Mouse (Mus musculus): ENCODE measurements around the gene BC024978. TPM values are rescaled to one million over a fixed set of nuclear protein-coding genes. Genes with fewer than 3 reads are reported as not detected.

Gene BC024978
- total and polyA plus RNA-seq, 3 experiments = 11.3 to 14.2 (median 14.2) TPM

GRCm38 (mm10) chr7:27159882-27160281 is 35.7 kb upstream of the BC024978 start:
- Histone ChIP-seq H3K27me3 (ENCODE audit: control insufficient read depth, insufficient read depth, low read length) (no peaks in the 10 kb centered on the region), H3K27ac (peak overlapping the region; percentile 69), H3K36me3 (ENCODE audit: control insufficient read depth, insufficient read depth, low read length) (peaks cover 7% of the 10 kb centered on the region; the same call in 1 of the 2 replicates), H3K4me3 (no peak overlapping the region), H3K9ac (ENCODE audit: low read depth, low read length) (peak overlapping the region; percentile 15; the same call in 1 of the 2 replicates), H3K4me1 (ENCODE audit: control insufficient read depth, insufficient read depth, low read length) (peaks cover 32% of the 10 kb centered on the region), H3K79me2 (replicated peaks; ENCODE audit: control insufficient read depth, insufficient read depth, low read length) (0 out of 2 replicates have a peak, but pooled peaks cover 4% of the 10 kb centered on the region)
- DNase-seq = peak; percentile 85 to 89
- TF ChIP-seq POLR2A (IDR thresholded peaks at IDR 0.05; ENCODE audit: insufficient read depth, low read depth, low read length) (peak; percentile 63), EP300 (IDR thresholded peaks at IDR 0.05; ENCODE audit: insufficient read depth, low read depth, low read length) (peak; percentile 77; the same call in 1 of the 2 replicates), CTCF (IDR thresholded peaks at IDR 0.05) (peak; percentile 96)
- intact Hi-C loops (cut with DNase I) = loop anchor here (2.0 to 10.0 kb wide), 5 partner anchors 19 to 315 kb away; partner anchors contain the start of genes Itpkc, Rab4b and Sertad3
- 8% methylated on average over 8 of the region's 8 CpGs for WGBS

- WGBS = 61% methylated on average over 3 of the region's 3 CpGs
- TF ChIP-seq POLR2A (IDR thresholded peaks at IDR 0.05; ENCODE audit: insufficient read depth, low read depth, low read length) = no peak
- no peak for TF ChIP-seq EP300 (IDR thresholded peaks at IDR 0.05; ENCODE audit: insufficient read depth, low read depth, low read length)
- no peak for TF ChIP-seq CTCF (IDR thresholded peaks at IDR 0.05)
- H3K27me3 ChIP-seq (ENCODE audit: control insufficient read depth, insufficient read depth, low read length) = no peaks in the 10 kb centered on the region
- H3K27ac ChIP-seq = peak overlapping the region; percentile 69
- peaks cover 8% of the 10 kb centered on the region for H3K79me2 ChIP-seq (replicated peaks; ENCODE audit: control insufficient read depth, insufficient read depth, low read length)
- peaks cover 7% of the 10 kb centered on the region; the same call in 1 of the 2 replicates for H3K36me3 ChIP-seq (ENCODE audit: control insufficient read depth, insufficient read depth, low read length)
- H3K4me1 ChIP-seq (ENCODE audit: control insufficient read depth, insufficient read depth, low read length) = peaks cover 32% of the 10 kb centered on the region
- no peak overlapping the region for H3K9ac ChIP-seq (ENCODE audit: low read depth, low read length)
- intact Hi-C loops (cut with DNase I) = loop anchor here (2.0 to 10.0 kb wide), 3 partner anchors 18 to 314 kb away; partner anchors contain the start of genes Rab4b and Sertad3
- no peak for DNase-seq
- H3K4me3 ChIP-seq = no peak overlapping the region
Observed at GRCm38 (mm10) chr7:27160921-27161320, 34.7 kb upstream of the BC024978 start.

GRCm38 (mm10) chr7:27161744-27162143 is 33.8 kb upstream of the BC024978 start:
- H3K4me1 ChIP-seq (ENCODE audit: control insufficient read depth, insufficient read depth, low read length) = peaks cover 32% of the 10 kb centered on the region
- H3K79me2 ChIP-seq (replicated peaks; ENCODE audit: control insufficient read depth, insufficient read depth, low read length) = peaks cover 8% of the 10 kb centered on the region
- no peak for TF ChIP-seq CTCF (IDR thresholded peaks at IDR 0.05)
- no peak for TF ChIP-seq POLR2A (IDR thresholded peaks at IDR 0.05; ENCODE audit: insufficient read depth, low read depth, low read length)
- TF ChIP-seq EP300 (IDR thresholded peaks at IDR 0.05; ENCODE audit: insufficient read depth, low read depth, low read length) = 0 out of 2 replicates have a peak, but pooled peaks have one; percentile 16
- peak in 1 of 2 experiments; percentile 45 for DNase-seq
- H3K4me3 ChIP-seq = no peak overlapping the region
- H3K9ac ChIP-seq (ENCODE audit: low read depth, low read length) = no peak overlapping the region
- intact Hi-C loops (cut with DNase I) = loop anchor here (2.0 to 10.0 kb wide), 3 partner anchors 17 to 313 kb away; partner anchors contain the start of genes Rab4b and Sertad3
- H3K27me3 ChIP-seq (ENCODE audit: control insufficient read depth, insufficient read depth, low read length) = no peaks in the 10 kb centered on the region
- 53% methylated on average over 4 of the region's 4 CpGs for WGBS
- peaks cover 7% of the 10 kb centered on the region; the same call in 1 of the 2 replicates for H3K36me3 ChIP-seq (ENCODE audit: control insufficient read depth, insufficient read depth, low read length)
- H3K27ac ChIP-seq = peak overlapping the region; percentile 69; the same call in 1 of the 2 replicates

GRCm38 (mm10) chr7:27162780-27163449 is 32.7 kb upstream of the BC024978 start:
- Histone ChIP-seq H3K4me1 (ENCODE audit: control insufficient read depth, insufficient read depth, low read length) (peaks cover 37% of the 10 kb centered on the region), H3K36me3 (ENCODE audit: control insufficient read depth, insufficient read depth, low read length) (peaks cover 7% of the 10 kb centered on the region; the same call in 1 of the 2 replicates), H3K27ac (no peak overlapping the region; the same call in 1 of the 2 replicates), H3K27me3 (ENCODE audit: control insufficient read depth, insufficient read depth, low read length) (no peaks in the 10 kb centered on the region), H3K9ac (ENCODE audit: low read depth, low read length) (peak overlapping the region; percentile 4; the same call in 1 of the 2 replicates), H3K79me2 (replicated peaks; ENCODE audit: control insufficient read depth, insufficient read depth, low read length) (peaks cover 8% of the 10 kb centered on the region), H3K4me3 (no peak overlapping the region)
- TF ChIP-seq CTCF (IDR thresholded peaks at IDR 0.05) (no peak), POLR2A (IDR thresholded peaks at IDR 0.05; ENCODE audit: insufficient read depth, low read depth, low read length) (no peak), EP300 (IDR thresholded peaks at IDR 0.05; ENCODE audit: insufficient read depth, low read depth, low read length) (no peak)
- no peak for DNase-seq
- WGBS = 59% methylated on average over 5 of the region's 5 CpGs
- intact Hi-C loops (cut with DNase I) = loop anchor here (5.0 to 10.0 kb wide), 2 partner anchors 164 to 312 kb away; partner anchors contain the start of gene Sertad3

GRCm38 (mm10) chr7:27163450-27163805 is 32.2 kb upstream of the BC024978 start:
- H3K36me3 ChIP-seq (ENCODE audit: control insufficient read depth, insufficient read depth, low read length) = peaks cover 7% of the 10 kb centered on the region; the same call in 1 of the 2 replicates
- intact Hi-C loops (cut with DNase I) = loop anchor here (5.0 to 10.0 kb wide), 2 partner anchors 164 to 311 kb away; partner anchors contain the start of gene Sertad3
- TF ChIP-seq CTCF (IDR thresholded peaks at IDR 0.05) (no peak), POLR2A (IDR thresholded peaks at IDR 0.05; ENCODE audit: insufficient read depth, low read depth, low read length) (no peak), EP300 (IDR thresholded peaks at IDR 0.05; ENCODE audit: insufficient read depth, low read depth, low read length) (no peak)
- peaks cover 37% of the 10 kb centered on the region for H3K4me1 ChIP-seq (ENCODE audit: control insufficient read depth, insufficient read depth, low read length)
- no peak overlapping the region; the same call in 1 of the 2 replicates for H3K9ac ChIP-seq (ENCODE audit: low read depth, low read length)
- no peak overlapping the region; the same call in 1 of the 2 replicates for H3K4me3 ChIP-seq
- no peak for DNase-seq
- WGBS = 48% methylated on average over 5 of the region's 5 CpGs
- peak overlapping the region; percentile 15; the same call in 1 of the 2 replicates for H3K27ac ChIP-seq
- H3K27me3 ChIP-seq (ENCODE audit: control insufficient read depth, insufficient read depth, low read length) = no peaks in the 10 kb centered on the region
- peaks cover 8% of the 10 kb centered on the region for H3K79me2 ChIP-seq (replicated peaks; ENCODE audit: control insufficient read depth, insufficient read depth, low read length)
